Mouse (Mus musculus) stomach, embryonic 14.5 days (tissue): Measurements from ENCODE around the gene 2700081O15Rik. TPM values are rescaled to one million over a fixed set of nuclear protein-coding genes. Genes with fewer than 3 reads are reported as not detected.

Source experiments
- ATAC-seq: fragments of 200-750 bp; cut with Nextera tagmentation; 2 replicates; pipeline ENCODE4 v1.8.0; 2017; ENCODE audit warnings: low read depth, moderate TSS enrichment; ENCODE audit not compliant: insufficient number of reproducible peaks, insufficient read depth, low FRiP score
- H3K27ac ChIP-seq: fragments of 300-500 bp; sonication (generic); 2 replicates; pipeline ENCODE4 v1.5.1; 2014; ENCODE audit warnings: mild to moderate bottlenecking, low read length, moderate library complexity, mixed read lengths
- H3K27me3 ChIP-seq: fragments of 300-500 bp; sonication (generic); 2 replicates; pipeline ENCODE4 v1.6.1; 2014; ENCODE audit warnings: low read length, control low read depth, mixed read lengths; ENCODE audit not compliant: control insufficient read depth, insufficient read depth
- H3K36me3 ChIP-seq: fragments of 300-500 bp; sonication (generic); 2 replicates; pipeline ENCODE4 v1.6.1; 2014; ENCODE audit warnings: mild to moderate bottlenecking, control low read depth, low read length, moderate library complexity, mixed read lengths; ENCODE audit not compliant: control insufficient read depth, insufficient read depth
- H3K4me1 ChIP-seq: fragments of 300-500 bp; sonication (generic); 2 replicates; pipeline ENCODE4 v1.6.1; 2014; ENCODE audit warnings: low read length, control low read depth, mixed read lengths; ENCODE audit not compliant: control insufficient read depth, insufficient read depth
- H3K4me2 ChIP-seq: fragments of 300-500 bp; sonication (generic); replicated peaks from 2 replicates; pipeline ENCODE4 v1.6.1; 2014; ENCODE audit warnings: low read depth, low read length, control low read depth
- H3K4me3 ChIP-seq: fragments of 300-500 bp; sonication (generic); 2 replicates; pipeline ENCODE4 v1.5.1; 2014; ENCODE audit warnings: low read depth, low read length, control low read depth
- H3K9ac ChIP-seq: fragments of 300-500 bp; sonication (generic); replicated peaks from 2 replicates; pipeline ENCODE4 v1.6.1; 2014; ENCODE audit warnings: low read depth, mild to moderate bottlenecking, control low read depth, low read length, moderate library complexity, mixed read lengths
- H3K9me3 ChIP-seq: fragments of 300-500 bp; sonication (generic); 2 replicates; pipeline ENCODE4 v1.6.1; 2016; ENCODE audit warnings: low read depth, low read length, control low read depth; ENCODE audit not compliant: control insufficient read depth
- WGBS: fragments of 180-500 bp; shearing (Covaris S2); extraction: QIAGEN DNeasy Blood & Tissue Kit; methylation state at CpG from one replicate; pipeline ENCODE4 v1.1.7; 2014; 5-methylcytosine and 5-hydroxymethylcytosine counted together
- microRNA-seq: library from miRNA; unstranded; fragments of <30 nt; microRNA quantifications from one replicate; pipeline ENCODE4, GENCODE M21; 2016
- polyA plus RNA-seq: library from polyadenylated mRNA; unstranded; fragments of >200 nt; fragmentation: Nextera tagmentation; extraction: Ambion mirVana; gene quantifications from 2 replicates; pipeline ENCODE4 v1.2.1, GENCODE M21; 2014

Gene 2700081O15Rik
- polyA plus RNA-seq, 1 experiment from 2014 or later, result 13.8 TPM

DNA sequence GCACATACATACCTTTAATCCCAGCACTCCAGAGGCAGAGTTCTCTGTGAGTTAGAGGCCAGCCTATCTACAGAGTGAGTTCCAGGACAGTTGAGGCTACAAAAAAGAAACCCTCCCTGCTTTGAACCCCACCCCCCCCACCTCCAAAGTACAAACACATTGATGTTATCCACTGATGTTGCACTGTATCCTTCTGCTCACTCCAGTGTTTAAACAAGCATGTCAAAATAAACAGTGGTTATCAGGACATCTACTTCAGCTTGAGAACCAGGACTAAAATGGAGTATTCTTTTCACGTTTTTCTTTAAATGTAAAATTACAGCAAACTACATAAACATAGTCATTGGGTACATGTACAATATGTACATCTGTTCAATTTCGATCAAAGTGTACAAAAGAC is 27.7 kb downstream of the 2700081O15Rik start:
- Histone ChIP-seq H3K9ac (no peak overlapping the region), H3K4me1 (peaks cover 5% of the 10 kb centered on the region; the same call in 1 of the 2 replicates), H3K9me3 (no peaks in the 10 kb centered on the region), H3K36me3 (no peaks in the 10 kb centered on the region; the same call in 1 of the 2 replicates), H3K27me3 (no peaks in the 10 kb centered on the region), H3K4me2 (no peak overlapping the region), H3K27ac (no peak overlapping the region), H3K4me3 (no peak overlapping the region)
- 83% methylated on average over 2 of the region's 2 CpGs for WGBS
- ATAC-seq, result no peak

DNA sequence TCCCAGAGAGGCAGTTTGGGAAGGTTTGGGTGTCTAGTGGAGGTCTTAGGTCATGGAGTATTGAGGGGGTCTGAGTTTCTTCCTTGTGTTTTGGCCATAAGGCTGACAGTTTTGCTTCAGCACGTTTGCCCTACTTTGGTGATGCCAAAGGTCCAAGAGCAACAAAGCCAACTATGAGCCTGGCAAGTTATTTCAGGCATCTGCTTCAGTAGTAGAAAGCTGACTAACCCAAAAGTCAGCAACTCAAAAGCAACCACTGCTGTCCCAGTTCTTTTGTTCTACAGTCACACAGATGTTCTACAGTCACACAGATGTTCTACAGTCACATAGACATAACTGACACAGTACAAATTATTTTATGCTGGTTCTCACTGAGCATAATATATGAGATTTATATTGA is 28.2 kb downstream of the 2700081O15Rik start:
- H3K27ac ChIP-seq, result no peak overlapping the region
- H3K4me2 ChIP-seq, result no peak overlapping the region
- H3K36me3 ChIP-seq, result no peaks in the 10 kb centered on the region; the same call in 1 of the 2 replicates
- no peaks in the 10 kb centered on the region for H3K9me3 ChIP-seq
- ATAC-seq, result no peak
- peaks cover 5% of the 10 kb centered on the region; the same call in 1 of the 2 replicates for H3K4me1 ChIP-seq
- WGBS, result 70% methylated on average over 1 of the region's 1 CpGs
- H3K4me3 ChIP-seq, result no peak overlapping the region
- H3K9ac ChIP-seq, result no peak overlapping the region
- no peaks in the 10 kb centered on the region for H3K27me3 ChIP-seq

DNA sequence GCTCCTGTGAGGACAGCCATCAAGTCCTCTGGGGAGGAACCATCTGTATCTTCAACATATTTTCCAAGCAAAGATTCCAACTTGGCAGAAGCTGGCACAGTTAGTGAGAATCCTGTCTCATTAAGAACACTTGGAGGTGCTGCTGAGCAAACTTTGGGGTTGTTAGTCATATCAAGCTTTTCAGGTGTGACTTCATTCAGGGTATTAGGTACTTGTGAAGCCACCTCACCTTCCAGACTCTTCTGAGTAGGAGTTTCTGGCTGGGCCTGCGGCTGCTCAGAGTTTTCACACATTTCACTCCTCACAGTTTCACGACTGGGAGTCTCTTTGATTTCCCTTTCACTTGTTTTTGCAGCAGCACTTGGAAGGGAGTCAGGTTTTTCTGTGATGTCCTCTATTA is 39.4 kb downstream of the 2700081O15Rik start:
- H3K4me3 ChIP-seq, result no peak overlapping the region
- no peak overlapping the region for H3K9ac ChIP-seq
- H3K4me1 ChIP-seq, result no peaks in the 10 kb centered on the region
- no peak for ATAC-seq
- no peak overlapping the region for H3K27ac ChIP-seq
- no peaks in the 10 kb centered on the region for H3K9me3 ChIP-seq
- no peak overlapping the region for H3K4me2 ChIP-seq
- 54% methylated on average over 2 of the region's 2 CpGs for WGBS
- 0 out of 2 replicates have a peak, but pooled peaks cover 4% of the 10 kb centered on the region for H3K36me3 ChIP-seq
- H3K27me3 ChIP-seq, result no peaks in the 10 kb centered on the region

DNA sequence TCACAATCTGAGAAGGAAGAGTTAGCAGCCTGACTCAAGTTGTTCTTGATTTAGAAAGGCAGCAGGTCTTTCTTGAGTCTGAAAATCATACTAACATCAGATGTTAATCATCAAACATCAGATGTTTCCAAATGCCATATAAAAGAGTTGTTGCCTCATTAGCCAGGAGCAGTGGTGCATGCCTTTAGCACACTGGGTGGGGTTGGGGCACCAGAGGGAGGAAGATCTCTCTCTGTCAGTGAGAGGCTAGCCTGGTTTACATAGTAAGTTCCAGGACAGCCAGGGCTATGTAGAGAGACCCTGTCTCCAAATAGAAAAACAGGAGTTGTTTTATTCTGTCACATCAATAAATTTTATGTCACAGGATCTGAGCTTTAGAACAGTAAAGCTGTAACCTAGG is 41.5 kb downstream of the 2700081O15Rik start:
- Histone ChIP-seq H3K36me3 (0 out of 2 replicates have a peak, but pooled peaks cover 4% of the 10 kb centered on the region), H3K4me2 (no peak overlapping the region)

DNA sequence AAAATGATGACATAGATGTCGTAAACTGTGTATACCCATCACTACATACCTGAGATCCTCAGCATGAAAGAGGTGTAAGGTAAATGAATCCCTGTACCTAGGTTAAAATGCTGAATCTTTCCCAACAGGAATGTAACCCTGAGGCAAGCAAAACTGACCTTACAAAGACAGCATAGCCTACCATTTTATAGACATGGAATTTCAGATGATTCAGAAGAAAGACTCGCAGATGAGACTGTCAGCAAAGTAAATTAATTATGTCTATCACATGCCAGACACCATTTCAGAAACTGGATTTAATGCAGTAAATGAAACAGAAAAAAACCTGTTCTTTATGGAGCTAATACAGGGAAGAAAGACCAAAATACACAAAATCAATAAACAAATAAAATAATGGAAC is 41.9 kb downstream of the 2700081O15Rik start:
- H3K36me3 ChIP-seq, result 0 out of 2 replicates have a peak, but pooled peaks cover 4% of the 10 kb centered on the region
- 84% methylated on average over 2 of the region's 2 CpGs for WGBS
- no peaks in the 10 kb centered on the region for H3K9me3 ChIP-seq
- H3K27ac ChIP-seq, result no peak overlapping the region
- H3K4me2 ChIP-seq, result no peak overlapping the region
- no peak overlapping the region for H3K4me3 ChIP-seq
- no peak overlapping the region for H3K9ac ChIP-seq
- H3K4me1 ChIP-seq, result no peaks in the 10 kb centered on the region
- H3K27me3 ChIP-seq, result no peaks in the 10 kb centered on the region
- ATAC-seq, result no peak

More for the DNA sequence above, 41.5 kb downstream of the 2700081O15Rik start:
- Histone ChIP-seq H3K4me3 (no peak overlapping the region), H3K9ac (no peak overlapping the region), H3K27ac (no peak overlapping the region), H3K27me3 (no peaks in the 10 kb centered on the region), H3K9me3 (no peaks in the 10 kb centered on the region), H3K4me1 (no peaks in the 10 kb centered on the region)
- ATAC-seq, result no peak

DNA sequence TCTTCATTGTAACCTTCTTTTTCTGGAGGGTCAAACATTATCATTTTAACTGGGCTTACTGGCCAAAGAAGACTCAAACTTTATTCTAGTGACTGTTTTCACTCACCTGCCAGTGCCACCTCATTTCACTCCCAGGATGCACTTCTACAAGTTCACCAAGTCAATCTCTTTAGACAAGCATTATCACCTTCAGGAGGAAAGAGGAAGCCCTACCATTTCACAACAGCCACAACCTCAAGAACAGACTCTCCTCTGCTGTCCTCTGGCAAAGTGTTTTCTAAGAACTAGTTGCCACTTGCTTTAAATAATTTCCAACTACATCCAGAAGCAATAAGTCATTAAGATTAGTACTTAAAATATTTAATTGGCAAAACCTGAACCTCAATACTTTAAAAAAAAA is 50.5 kb downstream of the 2700081O15Rik start:
- Histone ChIP-seq H3K4me1 (no peaks in the 10 kb centered on the region), H3K4me3 (no peak overlapping the region), H3K4me2 (no peak overlapping the region), H3K9ac (no peak overlapping the region), H3K36me3 (no peaks in the 10 kb centered on the region), H3K27ac (no peak overlapping the region), H3K27me3 (no peaks in the 10 kb centered on the region), H3K9me3 (no peaks in the 10 kb centered on the region)
- ATAC-seq, result no peak

DNA sequence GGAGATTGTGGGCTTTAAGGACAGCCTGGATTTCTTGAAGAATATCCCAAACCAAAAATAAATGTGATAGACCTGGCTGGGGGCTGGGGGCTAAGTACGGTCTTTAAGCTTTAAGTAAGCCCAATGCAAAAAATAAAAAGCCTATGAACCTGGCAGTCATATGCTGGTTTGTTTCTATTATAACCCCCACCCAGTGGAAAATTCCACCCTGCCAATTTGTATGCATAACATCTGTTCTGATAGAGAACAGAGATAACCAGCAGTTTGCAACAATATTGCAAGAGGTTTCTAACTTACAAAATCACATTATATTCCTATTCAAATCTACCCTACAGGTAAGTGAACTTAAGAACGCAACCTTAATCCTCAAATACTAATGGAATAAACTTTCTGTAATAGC is 53.2 kb downstream of the 2700081O15Rik start:
- WGBS, result 73% methylated on average over 2 of the region's 2 CpGs
- Histone ChIP-seq H3K9ac (no peak overlapping the region), H3K4me3 (no peak overlapping the region), H3K27me3 (no peaks in the 10 kb centered on the region), H3K36me3 (no peaks in the 10 kb centered on the region), H3K4me1 (no peaks in the 10 kb centered on the region), H3K4me2 (no peak overlapping the region), H3K27ac (no peak overlapping the region), H3K9me3 (no peaks in the 10 kb centered on the region)
- ATAC-seq, result no peak

Small RNA genes lying within 50 kb of the gene (microRNA-seq; reads per million reads assigned to microRNA genes)
- 2.3 reads per million for gene Mir6991

Other genes with a start within 250 kb of the 2700081O15Rik start
- 222 and 238 TPM in 2 replicates for gene Otub1, start 211.3 kb upstream of the 2700081O15Rik start, polyA plus RNA-seq
- 1,044 and 1,144 TPM in 2 replicates for gene Cox8a, start 200.0 kb upstream of the 2700081O15Rik start, polyA plus RNA-seq
- gene Naa40, start 176.4 kb upstream of the 2700081O15Rik start, polyA plus RNA-seq, result 59.4 and 59.6 TPM in 2 replicates
- gene Rcor2, start 150.3 kb upstream of the 2700081O15Rik start, polyA plus RNA-seq, result 8.4 and 10.2 TPM in 2 replicates
- 54.4 and 63.4 TPM in 2 replicates for gene Mark2, start 75.8 kb upstream of the 2700081O15Rik start, polyA plus RNA-seq
- gene Spindoc, start 34.6 kb upstream of the 2700081O15Rik start, polyA plus RNA-seq, result 25.2 and 29.9 TPM in 2 replicates
- 126 and 130 TPM in 2 replicates for gene Rtn3, start 65.7 kb downstream of the 2700081O15Rik start, polyA plus RNA-seq
- gene Atl3, start 76.4 kb downstream of the 2700081O15Rik start, polyA plus RNA-seq, result 18.6 and 21.0 TPM in 2 replicates
- 7.6 and 8.1 TPM in 2 replicates for gene Pla2g16, start 139.8 kb downstream of the 2700081O15Rik start, polyA plus RNA-seq
- gene Lgals12, start 189.6 kb downstream of the 2700081O15Rik start, polyA plus RNA-seq, result 1.5 and 2.4 TPM in 2 replicates
- gene Hrasls5, start 194.9 kb downstream of the 2700081O15Rik start, polyA plus RNA-seq, result not detected in 2 replicates